Mouse (Mus musculus) effector memory CD4-positive, alpha-beta T cell, adult 7 months (primary cell): ENCODE data around the gene Ipo9. TPM values are rescaled to one million over a fixed set of nuclear protein-coding genes. Genes with fewer than 3 reads are reported as not detected.

Experiments used
- polyA plus RNA-seq: library from polyadenylated mRNA; unstranded; fragments of 100-300 nt; shearing (Covaris generic); gene quantifications from one replicate; pipeline ENCODE4 v1.2.1, GENCODE M21; 2017

The Ipo9 gene
- polyA plus RNA-seq, result 44.5 TPM

GRCm38 (mm10) chr1:135429901-135430668 lies at the start of gene Ipo9:
TSS of gene Ipo9 (minus strand) at chr1:135430499.

GRCm38 (mm10) chr1:135374868-135375581 lies 55.3 kb downstream of the Ipo9 start, which contains the start of gene Shisa4:
TSS of gene Shisa4 (minus strand) at chr1:135375237.

Other genes starting within 250 kb of the Ipo9 start
- not detected for gene Elf3, start 171.9 kb downstream of the Ipo9 start, polyA plus RNA-seq
- 47.2 TPM for gene Rnpep, start 146.4 kb downstream of the Ipo9 start, polyA plus RNA-seq
- gene Timm17a, start 116.7 kb downstream of the Ipo9 start, polyA plus RNA-seq, result 96.8 TPM
- not detected for gene Lmod1, start 105.7 kb downstream of the Ipo9 start, polyA plus RNA-seq
- not detected for gene Shisa4, start 55.3 kb downstream of the Ipo9 start, polyA plus RNA-seq
- gene Nav1, start 176.8 kb upstream of the Ipo9 start, polyA plus RNA-seq, result 0.51 TPM